Mouse (Mus musculus) embryonic stem cell, embryonic (primary cell): ENCODE results near the gene Msi2.

ENCODE experiments used
- CTCF ChIA-PET, 4 experiments: fragments of 300-600 bp in 2 of 4; fragments of 350-600 bp in 2 of 4; sonication (Branson Sonifier 250); formaldehyde crosslinking; loops; one replicate each; lab custom pipeline; 2022; ENCODE audit warnings: inconsistent platforms in 2 of 4; lab: Charles Lee
- POLR2A ChIA-PET, 4 experiments: fragments of 300-600 bp in 2 of 4; fragments of 350-600 bp in 2 of 4; sonication (Branson Sonifier 250); formaldehyde crosslinking; loops; one replicate each; lab custom pipeline; 2022; ENCODE audit warnings: antibody characterized with exemption in 4 of 4, inconsistent platforms in 1 of 4; lab: Charles Lee

Msi2 gene

DNA sequence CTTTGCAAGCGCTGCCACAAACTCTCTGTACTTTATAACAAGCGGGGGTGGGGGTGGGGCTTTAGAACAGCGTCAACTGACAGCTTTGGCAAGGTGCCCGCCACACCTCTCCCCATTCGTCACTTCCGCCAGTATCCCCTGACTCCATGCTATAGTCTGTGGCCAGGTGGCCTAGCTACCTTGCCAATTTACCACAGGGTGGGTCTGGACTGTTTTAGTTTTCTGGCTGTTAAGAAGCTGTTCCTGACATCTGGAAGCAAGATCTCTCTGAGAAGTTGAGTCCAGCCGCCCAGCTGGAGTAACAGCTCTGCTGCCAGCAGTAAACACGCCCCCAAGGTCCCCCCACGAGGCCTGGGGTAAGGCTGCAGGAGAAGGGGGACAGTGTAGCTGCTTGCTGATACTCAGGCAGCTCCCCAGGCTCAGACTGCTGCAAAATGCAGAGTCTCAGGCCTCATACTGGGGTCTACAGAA, 292.6 kb downstream of the Msi2 start:
- ChIA-PET POLR2A (interaction anchor here in 2 of 4 experiments (0.7 to 4.7 kb wide), 12 partner anchors 10 to 122 kb away, joined by 3 to 14 read pairs (median 3); no protein-coding TSS in a partner anchor), CTCF (no interaction called here)

DNA sequence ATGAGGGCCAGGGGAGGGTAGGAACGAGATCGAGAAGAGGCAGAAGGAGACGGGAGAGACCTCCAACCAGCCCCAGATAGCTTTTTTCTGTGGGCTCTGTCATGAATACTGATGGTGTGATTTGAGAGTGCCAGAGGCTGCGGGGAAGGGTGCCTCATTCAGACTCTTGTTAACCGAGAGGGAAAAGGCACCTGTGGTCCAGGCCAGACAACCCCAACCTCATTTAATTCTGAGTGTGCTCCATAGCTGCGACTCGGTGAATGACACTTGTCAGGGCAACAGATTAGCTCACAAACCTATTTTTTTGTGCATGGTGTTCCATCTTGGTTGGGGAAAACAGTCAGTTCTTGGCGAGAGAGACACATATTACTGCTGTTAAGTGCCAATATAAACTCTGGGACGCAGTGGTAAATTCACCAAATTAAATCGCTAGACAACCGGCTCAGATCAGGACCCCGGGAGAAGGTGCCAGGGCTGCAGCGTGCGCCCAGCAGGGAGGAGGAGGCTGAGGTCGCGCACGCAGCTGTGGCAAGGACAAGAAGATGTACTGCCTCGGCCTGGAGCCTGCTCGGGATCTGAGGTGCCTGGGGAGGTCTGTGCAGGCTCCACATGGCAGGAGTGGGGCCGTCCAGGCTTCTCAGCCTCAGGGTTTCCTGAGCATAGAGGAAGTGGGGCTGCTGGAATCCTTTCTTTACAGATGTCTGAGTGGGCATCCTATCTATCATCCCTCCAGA, 294.1 kb downstream of the Msi2 start:
- ChIA-PET POLR2A (interaction anchor here in 1 of 4 experiments (0.6 to 4.7 kb wide), 3 partner anchors 12 to 133 kb away, joined by 3 to 14 read pairs (median 5); no protein-coding TSS in a partner anchor), CTCF (no interaction called here)

DNA sequence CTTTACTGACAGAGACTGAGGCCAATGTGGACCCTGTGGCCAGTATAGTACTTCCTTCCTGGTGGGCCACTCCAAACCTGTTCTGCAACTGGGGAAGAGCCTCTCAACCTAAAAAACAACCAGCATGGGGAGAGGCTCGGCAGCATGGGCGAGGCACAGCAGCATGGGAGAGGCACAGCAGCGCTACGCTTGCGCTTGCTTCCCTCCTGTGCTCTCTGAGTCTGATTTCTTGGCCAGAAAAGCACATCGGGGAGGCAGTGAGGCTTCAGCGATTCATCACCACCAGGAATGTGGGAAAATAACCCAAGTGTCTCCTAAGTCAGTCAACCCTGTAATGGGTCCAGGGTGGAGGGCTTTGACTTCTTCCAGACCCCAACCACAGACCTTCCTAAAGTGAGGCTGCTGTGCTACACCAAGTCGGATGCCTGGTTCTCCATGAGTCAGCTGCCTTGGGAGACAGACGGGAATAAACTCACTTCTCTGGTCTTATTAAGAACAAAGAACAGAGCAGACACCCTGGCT, 297.2 kb downstream of the Msi2 start:
- CTCF ChIA-PET: interaction anchor here in 1 of 4 experiments (0.7 kb wide), 1 partner anchor 555 kb away, joined by 4 read pairs; no protein-coding TSS in a partner anchor
- POLR2A ChIA-PET: interaction anchor here in 3 of 4 experiments (0.5 to 1.0 kb wide), 4 partner anchors 11 to 399 kb away, joined by 3 to 4 read pairs (median 3); no protein-coding TSS in a partner anchor

DNA sequence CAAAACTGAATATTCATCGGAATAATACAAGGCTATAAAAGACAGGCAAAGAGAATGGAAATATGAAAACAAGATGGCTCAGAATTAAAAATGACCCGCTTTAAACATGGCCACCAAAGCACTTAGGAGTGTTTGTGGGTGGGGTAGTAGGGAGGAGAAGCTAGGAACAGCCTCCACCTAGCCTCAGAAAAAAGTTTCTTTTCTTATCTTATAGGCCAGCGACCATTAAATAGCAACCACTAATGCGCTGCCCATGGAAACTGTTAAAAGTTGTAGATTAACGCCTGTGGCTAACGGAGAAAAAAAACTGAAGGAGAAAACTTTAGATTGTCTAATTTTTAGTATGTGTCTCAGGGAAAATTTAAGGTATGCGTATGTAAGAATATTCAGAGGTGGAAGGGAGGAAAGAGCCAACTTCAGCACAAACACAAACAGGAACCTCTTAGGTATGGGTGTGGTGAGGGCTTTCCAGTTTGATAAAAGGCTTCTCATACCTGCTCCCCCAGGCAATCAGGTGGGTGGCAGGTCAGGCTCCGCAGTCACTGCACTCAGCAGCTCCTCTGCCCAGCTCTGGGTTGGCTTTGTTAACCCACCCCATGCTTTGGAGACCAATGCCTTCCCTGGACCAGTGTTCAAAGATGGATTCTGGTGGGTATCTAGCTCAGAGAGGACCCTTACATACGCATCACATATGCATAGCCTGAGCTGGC, 298.5 kb downstream of the Msi2 start:
- CTCF ChIA-PET: interaction anchor here in 1 of 4 experiments (0.6 to 0.7 kb wide), 2 partner anchors 22 to 404 kb away, joined by 3 read pairs; no protein-coding TSS in a partner anchor
- POLR2A ChIA-PET: interaction anchor here in 2 of 4 experiments (1.0 to 2.0 kb wide), 6 partner anchors 12 to 168 kb away, joined by 3 to 5 read pairs (median 3); no protein-coding TSS in a partner anchor

DNA sequence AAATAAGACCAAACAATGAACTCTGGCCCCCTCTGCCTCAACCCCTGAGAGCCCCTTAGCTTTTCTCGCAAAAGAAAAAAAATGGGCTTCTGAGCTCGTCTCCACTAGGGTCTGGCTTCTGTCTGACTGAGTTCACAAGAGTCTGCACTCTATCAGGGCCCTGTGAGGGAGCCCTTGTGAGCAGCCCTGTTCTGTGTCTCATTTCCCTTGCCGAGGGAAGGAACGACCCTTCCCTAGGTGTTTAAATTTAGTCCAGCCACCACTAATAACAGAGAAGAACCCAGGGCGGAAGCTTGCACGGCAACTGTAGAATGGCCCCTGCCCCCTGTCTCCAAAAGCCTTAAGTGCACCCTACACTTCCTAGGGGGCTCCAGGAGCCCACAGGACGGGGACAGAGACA, 299.2 kb downstream of the Msi2 start:
- ChIA-PET CTCF (interaction anchor here in 1 of 4 experiments (0.6 kb wide), 1 partner anchor 23 kb away, joined by 3 read pairs; no protein-coding TSS in a partner anchor), POLR2A (interaction anchor here in 3 of 4 experiments (0.5 to 2.0 kb wide), 5 partner anchors 14 to 264 kb away, joined by 3 to 5 read pairs (median 3); no protein-coding TSS in a partner anchor)

DNA sequence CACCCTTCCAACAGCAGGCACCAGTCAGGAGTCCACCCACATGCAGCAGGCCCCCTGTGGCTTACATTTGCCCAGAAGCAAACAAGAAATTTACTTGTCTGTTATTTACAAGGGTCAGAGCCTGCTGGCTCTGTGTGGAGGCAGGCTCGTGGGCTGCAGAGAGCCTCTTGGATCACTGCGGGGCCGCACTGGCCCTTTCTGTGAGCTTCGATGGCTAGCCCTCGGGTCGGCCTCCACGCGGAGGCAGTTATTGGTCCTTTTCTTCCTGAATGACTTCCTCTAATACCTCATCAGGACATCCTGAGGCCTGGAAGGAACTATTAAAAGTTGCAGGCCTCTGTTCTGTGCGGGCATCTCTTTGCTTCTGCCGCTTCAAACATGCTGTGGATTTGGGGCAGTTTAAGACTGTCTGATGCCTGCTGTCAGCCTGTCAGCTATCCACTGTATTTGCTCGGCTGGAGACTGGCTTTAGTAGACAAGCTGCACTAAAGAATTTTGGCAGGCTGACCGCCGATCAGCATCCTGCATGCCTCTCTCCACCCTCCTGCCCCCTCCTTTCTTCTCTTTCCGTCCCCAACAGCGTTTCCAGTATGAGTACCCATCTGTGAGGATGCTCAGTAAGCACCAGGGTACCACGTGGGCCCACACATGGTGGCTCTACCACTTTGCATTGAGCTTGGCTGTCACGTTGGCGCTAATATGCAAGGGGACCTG, 304.0 kb downstream of the Msi2 start:
- ChIA-PET POLR2A (interaction anchor here (0.6 to 1.7 kb wide), 4 partner anchors 15 to 42 kb away, joined by 3 to 5 read pairs (median 3); no protein-coding TSS in a partner anchor), CTCF (interaction anchor here in 2 of 4 experiments (0.5 to 1.9 kb wide), 2 partner anchors 10 to 20 kb away, joined by 5 read pairs; no protein-coding TSS in a partner anchor)

DNA sequence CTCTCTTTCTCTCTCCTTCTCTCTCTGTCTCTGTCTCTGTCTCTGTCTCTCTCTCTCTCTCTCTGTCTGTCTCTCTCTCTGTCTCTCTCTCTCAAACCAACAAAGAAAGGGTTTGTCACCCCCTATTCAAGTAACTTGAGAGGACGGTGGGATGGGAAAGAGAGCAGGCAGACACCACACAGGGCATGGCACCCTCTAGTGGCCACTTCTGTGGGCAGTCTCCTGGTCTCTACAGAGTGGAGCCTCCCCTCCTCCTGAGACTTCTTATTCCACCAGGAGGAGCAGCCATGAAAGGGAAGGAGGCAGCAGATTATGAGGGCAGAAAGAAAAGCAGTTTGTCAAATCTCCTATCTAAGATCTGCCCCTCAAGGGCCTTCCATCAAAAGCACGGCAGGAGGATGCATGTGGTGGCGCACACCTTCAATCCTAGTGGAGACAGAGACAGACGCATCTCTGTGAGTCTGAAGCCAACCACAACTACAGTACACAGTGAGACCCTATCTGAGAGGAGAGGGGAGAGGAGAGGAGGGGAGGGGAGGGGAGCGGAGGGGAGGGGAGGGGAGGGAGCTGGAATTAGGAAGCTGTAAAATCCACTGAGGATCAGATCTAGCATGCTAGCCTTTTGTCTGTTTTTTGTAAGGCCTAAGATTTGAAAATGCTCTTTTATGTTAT, 305.8 kb downstream of the Msi2 start:
- ChIA-PET POLR2A (interaction anchor here in 1 of 4 experiments (0.6 to 1.0 kb wide), 2 partner anchors 34 to 94 kb away, joined by 3 read pairs; no protein-coding TSS in a partner anchor), CTCF (interaction anchor here in 3 of 4 experiments (0.6 to 1.9 kb wide), 5 partner anchors 8 to 114 kb away, joined by 3 to 6 read pairs (median 3); no protein-coding TSS in a partner anchor)

DNA sequence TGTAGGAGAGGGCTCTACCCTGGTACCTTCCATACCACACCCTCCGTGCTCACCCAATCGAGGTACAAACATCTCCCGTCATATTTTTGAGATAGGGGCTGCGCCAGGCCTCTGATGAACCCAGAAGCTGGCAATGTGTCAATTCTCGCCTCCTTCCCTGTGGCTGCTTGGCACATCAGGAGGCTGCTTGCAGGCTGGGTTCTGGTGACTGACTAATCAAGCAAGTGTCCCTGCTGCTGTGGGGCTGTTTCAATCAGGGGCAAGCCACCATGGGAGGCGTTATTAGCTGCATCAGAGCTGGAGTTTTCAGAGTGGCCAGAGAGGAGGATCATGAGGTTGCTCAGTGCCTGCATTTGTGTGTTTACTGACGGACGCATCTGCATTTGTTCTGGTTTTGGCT, 310.0 kb downstream of the Msi2 start:
- CTCF ChIA-PET: interaction anchor here in 2 of 4 experiments (0.6 to 1.4 kb wide), 2 partner anchors 30 to 60 kb away, joined by 3 read pairs; no protein-coding TSS in a partner anchor
- POLR2A ChIA-PET: interaction anchor here in 2 of 4 experiments (0.6 to 1.7 kb wide), 4 partner anchors 24 to 283 kb away, joined by 3 to 6 read pairs (median 4); no protein-coding TSS in a partner anchor

DNA sequence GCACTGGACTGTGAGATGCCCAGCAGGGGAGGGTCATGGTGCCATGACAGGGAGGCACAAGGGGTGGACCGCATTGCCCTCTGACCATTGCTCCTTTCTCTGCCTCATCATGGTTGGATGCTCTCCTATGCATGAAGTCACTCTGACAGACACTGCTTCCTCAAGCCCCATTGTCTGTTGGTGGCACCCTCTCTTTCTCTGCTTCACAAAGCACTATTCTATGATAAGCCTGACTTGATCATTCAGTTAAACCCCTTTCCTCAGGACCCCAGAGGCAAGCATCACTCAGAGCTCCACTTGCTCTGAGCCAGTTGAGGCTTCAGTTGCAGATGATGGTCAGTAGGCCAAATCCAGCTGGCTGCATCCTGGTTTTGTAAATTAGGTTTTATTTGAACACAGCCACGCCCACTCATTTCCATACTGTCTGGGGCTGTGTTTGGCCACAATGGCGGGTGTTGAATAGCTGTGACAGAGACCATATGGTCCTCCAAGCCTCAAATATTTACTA, 311.9 kb downstream of the Msi2 start:
- ChIA-PET CTCF (interaction anchor here in 2 of 4 experiments (1.1 to 1.4 kb wide), 2 partner anchors 154 kb away, joined by 3 to 4 read pairs; no protein-coding TSS in a partner anchor), POLR2A (interaction anchor here in 3 of 4 experiments (0.6 to 2.4 kb wide), 16 partner anchors 8 to 701 kb away, joined by 3 to 7 read pairs (median 3); no protein-coding TSS in a partner anchor)

DNA sequence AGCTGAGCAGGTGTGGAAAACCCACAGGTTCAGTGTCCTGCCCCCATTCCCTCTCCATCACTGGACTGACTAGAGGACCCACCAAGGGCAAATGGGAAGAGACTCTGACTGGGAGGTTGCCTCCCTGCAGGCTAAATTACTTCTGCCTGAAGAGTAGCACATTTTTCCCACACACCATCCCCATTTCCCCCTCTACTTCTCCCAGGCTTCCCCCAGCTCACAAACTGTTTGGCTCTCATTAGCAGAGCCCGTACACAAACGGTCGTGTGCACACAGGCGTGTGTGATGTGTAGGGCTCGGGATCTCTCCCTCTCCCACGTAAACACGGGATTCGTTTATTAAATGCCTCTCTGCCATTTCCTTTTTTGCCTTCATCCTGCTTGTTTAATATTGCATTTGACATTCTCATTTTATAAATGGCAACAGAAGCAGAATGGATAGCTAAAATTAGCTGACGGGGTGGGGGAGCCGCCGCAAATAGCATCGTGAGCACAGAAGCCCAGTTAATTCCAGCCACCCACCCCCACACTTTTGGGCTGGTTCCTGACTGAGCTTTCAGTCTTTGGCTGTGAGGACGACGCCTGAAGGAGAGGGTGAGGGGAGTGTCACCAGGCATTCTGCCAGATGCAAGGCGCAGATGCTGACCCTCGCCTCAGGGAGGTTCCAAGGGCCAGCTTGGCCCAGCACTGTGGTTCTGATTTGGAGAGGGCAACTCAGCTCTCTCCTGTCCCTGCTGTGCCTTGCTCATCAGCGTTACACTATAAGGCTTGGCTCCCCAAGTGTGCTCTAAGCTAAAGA, 313.3 kb downstream of the Msi2 start:
- ChIA-PET POLR2A (interaction anchor here in 3 of 4 experiments (0.6 to 2.5 kb wide), 27 partner anchors 10 to 567 kb away, joined by 3 to 15 read pairs (median 4); partner anchors contain the start of gene Msi2 (in 1 of the 3)), CTCF (interaction anchor here (0.6 to 1.8 kb wide), 11 partner anchors 9 to 399 kb away, joined by 3 to 8 read pairs (median 4); no protein-coding TSS in a partner anchor)

DNA sequence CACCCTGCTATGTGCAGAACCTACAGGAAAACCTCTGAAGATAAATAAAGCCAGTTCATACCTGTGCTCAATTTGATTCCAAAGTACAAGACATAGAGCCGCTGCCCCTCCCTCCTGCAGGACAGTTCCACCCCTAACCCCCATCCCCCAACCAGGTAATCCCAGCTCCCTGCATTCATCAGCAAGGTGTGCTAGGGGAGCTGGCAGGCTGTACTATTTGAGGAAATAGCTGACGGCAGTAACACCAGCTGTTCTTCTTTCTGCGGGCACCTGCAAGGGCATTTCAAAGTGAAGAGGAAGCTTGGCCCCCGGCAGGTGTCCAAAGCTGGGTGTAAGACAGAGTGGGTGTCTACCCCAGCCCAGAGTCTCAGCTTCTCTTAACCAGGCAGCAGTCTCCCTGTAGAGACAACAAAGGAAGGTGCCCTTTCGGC, 314.1 kb downstream of the Msi2 start:
- POLR2A ChIA-PET: interaction anchor here in 3 of 4 experiments (0.6 to 2.5 kb wide), 25 partner anchors 9 to 567 kb away, joined by 3 to 15 read pairs (median 4); partner anchors contain the start of genes Akap1 (in 1 of the 3) and Msi2 (in 1 of the 3)

DNA sequence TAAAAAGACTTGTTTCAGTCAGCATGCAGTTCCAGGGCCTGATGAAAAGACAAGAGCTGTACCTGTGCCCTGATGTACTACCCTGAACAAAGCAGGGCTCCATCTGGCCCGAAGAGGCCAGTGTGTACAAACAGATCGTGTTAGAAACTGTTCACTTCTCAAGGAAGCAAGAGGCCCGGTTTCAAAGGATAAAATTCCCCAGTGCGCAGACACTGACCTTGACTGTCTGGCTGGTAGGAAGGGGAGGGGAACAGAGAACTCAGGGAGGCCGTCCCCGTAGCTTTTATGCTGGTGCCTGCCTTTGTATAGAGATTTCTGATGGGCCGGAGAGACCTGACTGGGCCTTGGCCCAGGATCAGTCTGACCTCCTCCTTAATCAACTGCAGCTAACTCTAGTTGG, 316.0 kb downstream of the Msi2 start:
- CTCF ChIA-PET: interaction anchor here in 1 of 4 experiments (0.7 kb wide), 1 partner anchor 9 kb away, joined by 3 read pairs; no protein-coding TSS in a partner anchor
- POLR2A ChIA-PET: interaction anchor here in 2 of 4 experiments (0.5 to 0.6 kb wide), 2 partner anchors 312 to 658 kb away, joined by 3 to 6 read pairs; no protein-coding TSS in a partner anchor

More for the DNA sequence above, 314.1 kb downstream of the Msi2 start:
- CTCF ChIA-PET: interaction anchor here (0.6 to 1.8 kb wide), 11 partner anchors 9 to 399 kb away, joined by 3 to 8 read pairs (median 4); no protein-coding TSS in a partner anchor

DNA sequence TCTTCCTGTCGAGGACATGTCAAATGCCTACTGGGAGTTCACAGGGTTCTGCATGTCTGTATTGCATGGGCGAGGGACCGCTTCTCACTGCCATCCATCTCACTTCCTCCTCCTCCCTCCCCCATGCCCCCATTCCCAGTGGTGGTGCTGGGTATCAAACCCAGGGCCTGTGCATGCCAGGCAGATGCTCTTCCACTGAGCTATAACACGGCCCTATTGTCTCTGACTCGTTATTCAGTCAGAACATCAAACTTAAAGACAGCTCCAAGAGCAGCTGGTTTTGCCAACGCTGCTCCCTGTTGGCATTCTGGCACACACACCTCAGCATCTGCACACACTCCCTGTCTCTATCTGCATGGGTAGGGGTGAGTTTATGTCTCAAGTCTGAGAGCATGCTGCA, 317.0 kb downstream of the Msi2 start:
- POLR2A ChIA-PET: interaction anchor here in 1 of 4 experiments (0.6 to 1.2 kb wide), 3 partner anchors 9 to 485 kb away, joined by 3 to 4 read pairs (median 4); no protein-coding TSS in a partner anchor
- CTCF ChIA-PET: interaction anchor here in 2 of 4 experiments (0.5 to 1.9 kb wide), 4 partner anchors 93 to 224 kb away, joined by 3 to 7 read pairs (median 6); no protein-coding TSS in a partner anchor

DNA sequence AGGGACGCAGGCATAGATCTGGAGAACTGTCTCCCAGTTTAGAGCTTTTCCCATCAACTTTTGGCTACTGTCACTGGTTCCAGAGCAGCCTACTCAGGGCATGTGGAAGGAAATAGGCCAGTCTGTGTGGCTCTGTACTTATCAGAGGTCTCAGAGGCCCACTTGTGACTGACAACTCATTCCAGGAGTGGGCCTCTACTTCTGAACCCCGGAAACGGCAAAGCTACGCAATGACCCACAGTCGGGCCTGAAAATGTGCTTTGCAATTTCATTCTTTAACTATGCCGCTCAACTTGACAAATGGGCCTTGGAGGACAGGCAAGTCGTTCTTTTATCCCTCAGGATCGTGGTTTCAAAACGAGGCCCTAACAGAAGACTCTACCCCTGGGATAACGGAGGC, 317.4 kb downstream of the Msi2 start:
- CTCF ChIA-PET: interaction anchor here in 2 of 4 experiments (0.5 to 1.9 kb wide), 4 partner anchors 93 to 225 kb away, joined by 3 to 7 read pairs (median 4); no protein-coding TSS in a partner anchor
- POLR2A ChIA-PET: interaction anchor here in 1 of 4 experiments (0.6 to 1.2 kb wide), 6 partner anchors 9 to 485 kb away, joined by 3 to 5 read pairs (median 4); no protein-coding TSS in a partner anchor
